Mouse (Mus musculus) stomach, postnatal 0 days (tissue): Measurements from ENCODE around the gene Wfdc13.

Experiments
- CTCF ChIP-seq: IDR thresholded peaks from 2 replicates; pipeline ENCODE4 v1.5.1; 2016; ENCODE audit warnings: antibody characterized with exemption, low read depth, mild to moderate bottlenecking, moderate library complexity
- EP300 ChIP-seq: optimal IDR thresholded peaks from 2 replicates; pipeline ENCODE3; 2016; ENCODE audit warnings: antibody characterized with exemption

DNA sequence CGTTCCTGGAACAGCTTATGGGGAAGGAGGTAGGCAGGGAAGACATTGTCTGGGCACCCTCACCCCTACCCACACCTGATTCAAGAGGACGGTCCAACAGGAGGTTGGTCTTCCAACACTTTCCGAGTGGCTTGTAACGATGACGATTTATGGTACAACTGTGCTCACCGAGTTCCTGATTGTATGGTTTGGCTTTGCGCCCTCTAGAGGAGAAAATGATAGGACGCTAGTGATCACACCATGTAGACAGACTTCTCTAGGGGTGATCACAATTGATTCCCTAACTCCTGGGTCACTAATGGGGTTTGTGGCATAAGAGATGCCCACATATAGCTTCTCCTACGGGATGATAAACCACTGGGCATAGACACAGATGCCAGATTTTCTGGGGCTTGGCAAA is 49.6 kb upstream of the Wfdc13 start:
- no peak for TF ChIP-seq EP300
- TF ChIP-seq CTCF: peak; percentile 53
